Mouse (Mus musculus) liver, postnatal 0 days (tissue): Measurements from ENCODE around the gene 1600012H06Rik.

Source experiments
- CTCF ChIP-seq: sonication (generic); IDR thresholded peaks from 2 replicates; pipeline ENCODE4 v1.5.1; 2016; ENCODE audit warnings: antibody characterized with exemption, low read depth
- EP300 ChIP-seq: IDR thresholded peaks from 2 replicates; pipeline ENCODE4 v1.6.1; 2016; ENCODE audit warnings: antibody characterized with exemption, low read depth, mild to moderate bottlenecking

- TF ChIP-seq CTCF: no peak
- TF ChIP-seq EP300: no peak
Observed at GRCm38 (mm10) chr17:14914401-14914800, 28.6 kb upstream of the 1600012H06Rik start.
